Mouse (Mus musculus): ENCODE measurements around the gene B3galt5.

B3galt5 gene

GRCm38 (mm10) chr16:96341945-96342344, 106.3 kb downstream of the B3galt5 start:
- DNase-seq (ENCODE audit: low read depth) = no peak

- DNase-seq (ENCODE audit: low read depth) = peak; percentile 85
Observed at GRCm38 (mm10) chr16:96345117-96345516, 109.5 kb downstream of the B3galt5 start.

- no peak for DNase-seq (ENCODE audit: low read depth)
Observed at GRCm38 (mm10) chr16:96348070-96348469, 112.5 kb downstream of the B3galt5 start.

GRCm38 (mm10) chr16:96348766-96349165, 113.2 kb downstream of the B3galt5 start:
- DNase-seq (ENCODE audit: low read depth) = no peak

- no peak for DNase-seq (ENCODE audit: low read depth)
Observed at GRCm38 (mm10) chr16:96351520-96351919, 115.9 kb downstream of the B3galt5 start.

GRCm38 (mm10) chr16:96353296-96353896, 117.8 kb downstream of the B3galt5 start:
- no peak for DNase-seq (ENCODE audit: low read depth)

- DNase-seq (ENCODE audit: low read depth) = no peak
Observed at GRCm38 (mm10) chr16:96353996-96354395, 118.4 kb downstream of the B3galt5 start.

- peak; percentile 62 for DNase-seq (ENCODE audit: low read depth)
Observed at GRCm38 (mm10) chr16:96357903-96358302, 122.3 kb downstream of the B3galt5 start.

GRCm38 (mm10) chr16:96361305-96362124, 125.9 kb downstream of the B3galt5 start:
- no peak for DNase-seq (ENCODE audit: low read depth)

GRCm38 (mm10) chr16:96362873-96363272, 127.3 kb downstream of the B3galt5 start:
- DNase-seq (ENCODE audit: low read depth) = no peak

GRCm38 (mm10) chr16:96363277-96363676, 127.7 kb downstream of the B3galt5 start:
- no peak for DNase-seq (ENCODE audit: low read depth)

- no peak for DNase-seq (ENCODE audit: low read depth)
Observed at GRCm38 (mm10) chr16:96364870-96365269, 129.3 kb downstream of the B3galt5 start.
